Mouse (Mus musculus) bone marrow, adult 2 months (tissue): ENCODE measurements at regions not wholly inside any gene's neighbourhood (a gene's known extent, or its start where the extent isn't known, plus 50 kb on each side); places are given as distances from the start of the nearest gene placed in this dataset.

ENCODE experiments used
- H3K27ac ChIP-seq: fragments of 200-500 bp; 2 replicates; pipeline ENCODE4 v1.5.1; 2012; ENCODE audit warnings: low read depth, mild to moderate bottlenecking, control low read depth, inconsistent platforms, low read length; ENCODE audit not compliant: control insufficient read depth, poor library complexity, insufficient read depth
- H3K4me1 ChIP-seq: fragments of 200-500 bp; 2 replicates; pipeline ENCODE4 v1.6.1; 2011; ENCODE audit warnings: low read length; ENCODE audit not compliant: control insufficient read depth, insufficient read depth
- H3K4me3 ChIP-seq: fragments of 200-500 bp; replicated peaks from 2 replicates; pipeline ENCODE3; 2011; ENCODE audit warnings: mild to moderate bottlenecking, low read depth, low read length, control low read depth; ENCODE audit not compliant: control insufficient read depth
- CTCF ChIP-seq: fragments of 200-500 bp; IDR thresholded peaks from 2 replicates; pipeline ENCODE4 v1.5.1; 2011; ENCODE audit warnings: low read length, control low read depth; ENCODE audit not compliant: control insufficient read depth, insufficient read depth
- POLR2A ChIP-seq: fragments of 200-500 bp; IDR thresholded peaks from 2 replicates; pipeline ENCODE4 v1.6.1; 2011; ENCODE audit warnings: low read depth, mild to moderate bottlenecking, control low read depth, low read length, borderline replicate concordance; ENCODE audit not compliant: control insufficient read depth
- WGBS: fragments of 180-500 bp; shearing (Covaris S2); methylation state at CpG from one replicate; pipeline ENCODE4 v1.1.7; 2018; 5-methylcytosine and 5-hydroxymethylcytosine counted together

GRCm38 (mm10) chr15:67048621-67049020 is 547.9 kb upstream of the Lrrc6 start:
- H3K4me3 ChIP-seq: no peak overlapping the region
- peaks cover 16% of the 10 kb centered on the region for H3K4me1 ChIP-seq
- WGBS: 6% methylated on average over 4 of the region's 4 CpGs
- TF ChIP-seq POLR2A (no peak), CTCF (no peak)
- peak overlapping the region; percentile 57 for H3K27ac ChIP-seq

GRCm38 (mm10) chr15:67048148-67048547 is 547.4 kb upstream of the Lrrc6 start:
- H3K27ac ChIP-seq: peak overlapping the region; percentile 59
- no peak overlapping the region for H3K4me3 ChIP-seq
- TF ChIP-seq POLR2A (no peak), CTCF (no peak)
- H3K4me1 ChIP-seq: peaks cover 16% of the 10 kb centered on the region
- WGBS: 43% methylated on average over 5 of the region's 5 CpGs

GRCm38 (mm10) chr15:67045920-67046804 is 545.5 kb upstream of the Lrrc6 start:
- TF ChIP-seq CTCF (no peak), POLR2A (no peak)
- Histone ChIP-seq H3K4me3 (no peak overlapping the region), H3K4me1 (peaks cover 16% of the 10 kb centered on the region), H3K27ac (no peak overlapping the region)
- WGBS: 56% methylated on average over 12 of the region's 12 CpGs

GRCm38 (mm10) chr15:67045329-67045728 is 544.6 kb upstream of the Lrrc6 start:
- no peak overlapping the region for H3K27ac ChIP-seq

GRCm38 (mm10) chr15:67044806-67045205 is 544.1 kb upstream of the Lrrc6 start:
- Histone ChIP-seq H3K4me3 (no peak overlapping the region), H3K4me1 (peaks cover 18% of the 10 kb centered on the region), H3K27ac (no peak overlapping the region)
- 89% methylated on average over 4 of the region's 4 CpGs for WGBS
- TF ChIP-seq CTCF: no peak
- TF ChIP-seq POLR2A: no peak

More at GRCm38 (mm10) chr15:67045329-67045728, 544.6 kb upstream of the Lrrc6 start:
- TF ChIP-seq POLR2A: no peak
- TF ChIP-seq CTCF: no peak
- no peak overlapping the region for H3K4me3 ChIP-seq
- 6% methylated on average over 3 of the region's 3 CpGs for WGBS
- peaks cover 18% of the 10 kb centered on the region for H3K4me1 ChIP-seq

GRCm38 (mm10) chr15:67042131-67042530 is 541.4 kb upstream of the Lrrc6 start:
- 62% methylated on average over 2 of the region's 2 CpGs for WGBS
- TF ChIP-seq POLR2A: no peak
- TF ChIP-seq CTCF: peak; percentile 64
- Histone ChIP-seq H3K4me3 (no peak overlapping the region), H3K4me1 (peaks cover 11% of the 10 kb centered on the region), H3K27ac (no peak overlapping the region)

GRCm38 (mm10) chr15:67040229-67040628 is 539.5 kb upstream of the Lrrc6 start:
- H3K27ac ChIP-seq: no peak overlapping the region
- no peak overlapping the region for H3K4me3 ChIP-seq
- peaks cover 10% of the 10 kb centered on the region for H3K4me1 ChIP-seq
- TF ChIP-seq CTCF (no peak), POLR2A (no peak)
- WGBS: 40% methylated on average over 12 of the region's 12 CpGs

GRCm38 (mm10) chr15:67039421-67039907 is 538.8 kb upstream of the Lrrc6 start:
- WGBS: under 1% methylated on average over 16 of the region's 16 CpGs
- Histone ChIP-seq H3K4me1 (peaks cover 10% of the 10 kb centered on the region), H3K27ac (peak overlapping the region; percentile 68), H3K4me3 (peak overlapping the region; percentile 80)
- TF ChIP-seq POLR2A: peak; percentile 43; the same call in 1 of the 2 replicates
- no peak for TF ChIP-seq CTCF
